In the genomic region with DNA sequence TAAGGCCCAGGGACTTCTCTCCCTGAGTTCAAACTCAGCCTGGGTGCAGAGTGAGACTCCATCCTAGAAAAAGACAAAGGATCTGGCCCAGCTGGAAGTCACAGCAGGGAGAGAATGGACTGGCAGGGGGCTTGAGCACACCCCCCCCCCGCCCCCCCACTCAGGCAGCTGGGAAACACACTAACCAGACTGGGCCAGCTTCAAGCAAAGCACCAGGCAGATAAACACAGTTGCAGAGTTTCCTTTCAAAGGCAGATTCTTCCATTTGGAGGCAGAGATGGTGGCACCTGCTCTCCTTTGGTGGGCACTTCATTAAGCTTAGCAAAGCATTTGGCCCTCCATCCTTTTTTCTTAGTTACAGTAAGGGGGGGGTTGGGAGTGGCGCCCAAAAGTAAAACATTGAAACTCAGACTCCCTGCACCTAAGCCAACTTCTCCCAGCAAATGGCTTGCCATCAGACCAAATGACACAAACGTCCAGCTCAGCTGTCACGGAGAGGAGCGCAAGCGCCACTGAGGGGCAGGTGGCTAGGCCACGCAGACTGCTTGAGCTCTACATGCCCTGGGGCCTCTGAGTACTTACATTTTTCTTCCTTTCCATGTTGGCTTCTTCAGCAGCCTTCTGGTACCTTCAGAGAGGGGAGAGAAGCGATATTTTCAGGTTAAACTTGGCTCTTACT, we compare ENCODE assay signal across 21 mouse cellular contexts. TPM values are rescaled to one million over a fixed set of nuclear protein-coding genes. Genes with fewer than 3 reads are reported as not detected.
DNase-seq lines count a peak whose midpoint lies in the region; ATAC-seq lines count a peak whose summit lies in the region.
"Had no signal": no experiment of that assay in that cellular context is flagged by ENCODE, and none has a peak within 500 bp of the region (broad histone marks: within the 10 kb centered on the region; RNA-seq: fewer than 3 reads in every experiment).

No protein-coding gene starts in this region.

- H3K36me3 ChIP-seq in forebrain, embryonic 10.5 days (replicated peaks): no peaks in the 10 kb centered on the region
- no peaks in the 10 kb centered on the region for H3K36me3 ChIP-seq in forebrain, embryonic 11.5 days (ENCODE audit: control insufficient read depth, insufficient read depth, low read length)
- no peaks in the 10 kb centered on the region for H3K36me3 ChIP-seq in midbrain, embryonic 12.5 days
- no peaks in the 10 kb centered on the region for H3K36me3 ChIP-seq in midbrain, embryonic 11.5 days (ENCODE audit: control insufficient read depth, insufficient read depth, low read length)
- no peaks in the 10 kb centered on the region for H3K36me3 ChIP-seq in forebrain, embryonic 15.5 days
- H3K36me3 ChIP-seq: heart, embryonic 10.5 days; limb, embryonic 15.5 days; midbrain, embryonic 15.5 days had no signal

- no peaks in the 10 kb centered on the region for H3K27me3 ChIP-seq in forebrain, embryonic 10.5 days (ENCODE audit: poor library complexity, severe bottlenecking)
- no peaks in the 10 kb centered on the region for H3K27me3 ChIP-seq in forebrain, embryonic 11.5 days (ENCODE audit: control insufficient read depth, insufficient read depth, low read length)
- no peaks in the 10 kb centered on the region for H3K27me3 ChIP-seq in midbrain, embryonic 12.5 days
- H3K27me3 ChIP-seq in midbrain, embryonic 11.5 days (ENCODE audit: control insufficient read depth, insufficient read depth, low read length): no peaks in the 10 kb centered on the region
- H3K27me3 ChIP-seq in forebrain, embryonic 15.5 days: no peaks in the 10 kb centered on the region
- H3K27me3 ChIP-seq: limb, embryonic 15.5 days; midbrain, embryonic 15.5 days had no signal

- H3K4me3 ChIP-seq in forebrain, embryonic 10.5 days: no peak overlapping the region
- H3K4me3 ChIP-seq in forebrain, embryonic 11.5 days (ENCODE audit: low read depth, low read length): no peak overlapping the region
- H3K4me3 ChIP-seq in midbrain, embryonic 12.5 days: no peak overlapping the region
- H3K4me3 ChIP-seq in midbrain, embryonic 11.5 days (ENCODE audit: low read depth, low read length): no peak overlapping the region
- H3K4me3 ChIP-seq in forebrain, embryonic 15.5 days: no peak overlapping the region
- H3K4me3 ChIP-seq: heart, embryonic 10.5 days; limb, embryonic 15.5 days; midbrain, embryonic 15.5 days had no signal

- ATAC-seq in forebrain, embryonic 11.5 days (replicated peaks; ENCODE audit: low FRiP score): no peak
- no peak for ATAC-seq in midbrain, embryonic 12.5 days (ENCODE audit: low FRiP score, low read depth)
- no peak for ATAC-seq in midbrain, embryonic 11.5 days (ENCODE audit: low FRiP score)
- ATAC-seq in forebrain, embryonic 15.5 days (replicated peaks): peak; percentile 73
- no peak for ATAC-seq in granulocyte monocyte progenitor cell, adult 5-6 weeks (replicated peaks; ENCODE audit: poor library complexity, severe bottlenecking)
- ATAC-seq: intestine, postnatal 0 days; midbrain, embryonic 15.5 days had no signal

- no peak overlapping the region for H3K9ac ChIP-seq in forebrain, embryonic 11.5 days (ENCODE audit: low read length)
- H3K9ac ChIP-seq in midbrain, embryonic 12.5 days (replicated peaks): no peak overlapping the region
- no peak overlapping the region for H3K9ac ChIP-seq in midbrain, embryonic 11.5 days (ENCODE audit: low read length)
- no peak overlapping the region for H3K9ac ChIP-seq in forebrain, embryonic 15.5 days (replicated peaks)
- H3K9ac ChIP-seq: limb, embryonic 15.5 days; liver, embryonic 14.5 days; lung, embryonic 14.5 days; midbrain, embryonic 15.5 days had no signal

- no peak overlapping the region for H3K4me2 ChIP-seq in forebrain, embryonic 11.5 days (ENCODE audit: low read depth, low read length, severe bottlenecking)
- no peak overlapping the region for H3K4me2 ChIP-seq in midbrain, embryonic 12.5 days (replicated peaks)
- no peak overlapping the region for H3K4me2 ChIP-seq in midbrain, embryonic 11.5 days
- H3K4me2 ChIP-seq in forebrain, embryonic 15.5 days (replicated peaks): no peak overlapping the region
- H3K4me2 ChIP-seq: limb, embryonic 15.5 days; lung, embryonic 14.5 days; midbrain, embryonic 15.5 days had no signal

- H3K9me3 ChIP-seq in forebrain, embryonic 10.5 days: no peaks in the 10 kb centered on the region
- H3K9me3 ChIP-seq in forebrain, embryonic 11.5 days (ENCODE audit: control insufficient read depth, low read length): no peaks in the 10 kb centered on the region
- H3K9me3 ChIP-seq in midbrain, embryonic 12.5 days: no peaks in the 10 kb centered on the region
- H3K9me3 ChIP-seq in midbrain, embryonic 11.5 days (ENCODE audit: control insufficient read depth, low read length): no peaks in the 10 kb centered on the region
- no peaks in the 10 kb centered on the region for H3K9me3 ChIP-seq in forebrain, embryonic 15.5 days
- H3K9me3 ChIP-seq: heart, embryonic 10.5 days; limb, embryonic 15.5 days; megakaryocyte, embryonic 14.5 days; midbrain, embryonic 15.5 days had no signal

- WGBS in forebrain, embryonic 10.5 days: 63% methylated on average over 8 of the region's 8 CpGs
- 66% methylated on average over 8 of the region's 8 CpGs for WGBS in forebrain, embryonic 11.5 days
- WGBS in midbrain, embryonic 12.5 days: 63% methylated on average over 8 of the region's 8 CpGs
- WGBS in midbrain, embryonic 11.5 days: 59% methylated on average over 8 of the region's 8 CpGs
- 38% methylated on average over 8 of the region's 8 CpGs for WGBS in forebrain, embryonic 15.5 days

- H3K27ac ChIP-seq in forebrain, embryonic 10.5 days: peak overlapping the region; percentile 20; the same call in 1 of the 2 replicates
- no peak overlapping the region for H3K27ac ChIP-seq in forebrain, embryonic 11.5 days (ENCODE audit: low read depth, low read length)
- 0 out of 2 replicates have a peak overlapping the region, but pooled peaks have one; percentile 20 for H3K27ac ChIP-seq in midbrain, embryonic 12.5 days (replicated peaks)
- no peak overlapping the region for H3K27ac ChIP-seq in midbrain, embryonic 11.5 days (ENCODE audit: low read depth, low read length)
- peak overlapping the region; percentile 75 for H3K27ac ChIP-seq in forebrain, embryonic 15.5 days (replicated peaks)
- H3K27ac ChIP-seq: heart, embryonic 10.5 days; limb, embryonic 15.5 days; liver, embryonic 14.5 days; midbrain, embryonic 15.5 days had no signal

- H3K4me1 ChIP-seq in forebrain, embryonic 10.5 days: peaks cover 17% of the 10 kb centered on the region
- 0 out of 2 replicates have a peak, but pooled peaks cover under 1% of the 10 kb centered on the region for H3K4me1 ChIP-seq in forebrain, embryonic 11.5 days (replicated peaks; ENCODE audit: control insufficient read depth, insufficient read depth, low read length)
- H3K4me1 ChIP-seq in midbrain, embryonic 12.5 days: peaks cover 4% of the 10 kb centered on the region; the same call in 1 of the 2 replicates
- no peaks in the 10 kb centered on the region for H3K4me1 ChIP-seq in midbrain, embryonic 11.5 days (ENCODE audit: control insufficient read depth, insufficient read depth, low read length)
- peaks cover 7% of the 10 kb centered on the region; the same call in 1 of the 2 replicates for H3K4me1 ChIP-seq in forebrain, embryonic 15.5 days
- H3K4me1 ChIP-seq: midbrain, embryonic 15.5 days had no signal

- no peak for DNase-seq in forebrain, embryonic 10.5 days (ENCODE audit: extremely low spot score, low spot score)
- no peak for DNase-seq in forebrain, embryonic 11.5 days (ENCODE audit: low spot score)
- DNase-seq in midbrain, embryonic 11.5 days (ENCODE audit: low spot score, missing footprints): no peak
- DNase-seq in testis, postnatal 14 days (ENCODE audit: low spot score): no peak
- DNase-seq: adrenal gland, postnatal 14 days; cerebellum, adult 11 months; cerebellum, adult 9-11 months; heart, postnatal 4 days; kidney, postnatal 36 days; lung, embryonic 14.5 days; retina, postnatal 1 day; thymus, postnatal 36 days had no signal

RNA-seq across cellular contexts. Expression of gene Lima1, which starts 48.9 kb away (rescaled TPM):
- 39.6 and 43.4 TPM in 2 replicates for polyA plus RNA-seq in forebrain, embryonic 10.5 days (2016; fragmentation: Nextera tagmentation; extraction: Ambion mirVana)
- polyA plus RNA-seq in forebrain, embryonic 11.5 days (2014; fragmentation: Nextera tagmentation; extraction: Ambion mirVana): 40.3 and 40.5 TPM in 2 replicates
- 25.3 and 27.5 TPM in 2 replicates for polyA plus RNA-seq in midbrain, embryonic 12.5 days (2016; fragmentation: Nextera tagmentation; extraction: Ambion mirVana)
- 22.0 and 25.9 TPM in 2 replicates for polyA plus RNA-seq in midbrain, embryonic 11.5 days (2014; fragmentation: Nextera tagmentation; extraction: Ambion mirVana)
- polyA plus RNA-seq in forebrain, embryonic 15.5 days (2015; fragmentation: Nextera tagmentation; extraction: Ambion mirVana): 37.9 and 38.4 TPM in 2 replicates
- total RNA-seq in granulocyte monocyte progenitor cell, adult 5-6 weeks (2014; fragmentation: Nextera tagmentation): 3.5 and 13.8 TPM in 2 replicates
- 3.0 and 7.2 TPM in 2 replicates for total RNA-seq in granulocyte monocyte progenitor cell, adult 5-6 weeks (2017)

RNA-seq across cellular contexts. Expression of gene Cers5, which starts 53.7 kb away (rescaled TPM):
- 57.6 and 59.5 TPM in 2 replicates for polyA plus RNA-seq in forebrain, embryonic 10.5 days (2016; fragmentation: Nextera tagmentation; extraction: Ambion mirVana)
- 59.2 and 59.7 TPM in 2 replicates for polyA plus RNA-seq in forebrain, embryonic 11.5 days (2014; fragmentation: Nextera tagmentation; extraction: Ambion mirVana)
- 57.4 and 59.6 TPM in 2 replicates for polyA plus RNA-seq in midbrain, embryonic 12.5 days (2016; fragmentation: Nextera tagmentation; extraction: Ambion mirVana)
- 57.8 and 59.6 TPM in 2 replicates for polyA plus RNA-seq in midbrain, embryonic 11.5 days (2014; fragmentation: Nextera tagmentation; extraction: Ambion mirVana)
- 69.4 and 69.7 TPM in 2 replicates for polyA plus RNA-seq in forebrain, embryonic 15.5 days (2015; fragmentation: Nextera tagmentation; extraction: Ambion mirVana)
- 34.8 and 58.3 TPM in 2 replicates for total RNA-seq in granulocyte monocyte progenitor cell, adult 5-6 weeks (2014; fragmentation: Nextera tagmentation)
- 17.9 and 24.5 TPM in 2 replicates for total RNA-seq in granulocyte monocyte progenitor cell, adult 5-6 weeks (2017)

Comparison
In these comparisons a context has a peak if more than half of its experiments do, and no peak if none do; other contexts are left out.
1. H3K27ac ChIP-seq: peak in forebrain, embryonic 10.5 days (single experiment), midbrain, embryonic 12.5 days (single experiment) and forebrain, embryonic 15.5 days (single experiment); none in forebrain, embryonic 11.5 days (single experiment) and midbrain, embryonic 11.5 days (single experiment).